Mouse (Mus musculus): Measurements from ENCODE around the gene Pclo. TPM values are rescaled to one million over a fixed set of nuclear protein-coding genes. Genes with fewer than 3 reads are reported as not detected.

The Pclo gene
- under 0.01 and 0.01 TPM in 2 replicates for polyA plus RNA-seq (2012)

GRCm38 (mm10) chr5:14514631-14515523, at the start of gene Pclo:
Gene Pclo (plus strand): TSS chr5:14514918.

Data from megakaryocyte-erythroid progenitor cell, adult 5 weeks (primary cell).